Mouse (Mus musculus) yolk sac, embryonic 10.5 days (tissue): Measurements from ENCODE around the gene Sv2c.
"Not testable (repeated sequence)": the region's sequence is repeated elsewhere in the genome, so short reads cannot be mapped to it uniquely, and the experiment has no call there.

Experiments
- DNase-seq: peaks from one replicate; pipeline ENCODE4 v3.0.0-alpha.2; 2017; ENCODE audit warnings: low spot score

The Sv2c gene

DNA sequence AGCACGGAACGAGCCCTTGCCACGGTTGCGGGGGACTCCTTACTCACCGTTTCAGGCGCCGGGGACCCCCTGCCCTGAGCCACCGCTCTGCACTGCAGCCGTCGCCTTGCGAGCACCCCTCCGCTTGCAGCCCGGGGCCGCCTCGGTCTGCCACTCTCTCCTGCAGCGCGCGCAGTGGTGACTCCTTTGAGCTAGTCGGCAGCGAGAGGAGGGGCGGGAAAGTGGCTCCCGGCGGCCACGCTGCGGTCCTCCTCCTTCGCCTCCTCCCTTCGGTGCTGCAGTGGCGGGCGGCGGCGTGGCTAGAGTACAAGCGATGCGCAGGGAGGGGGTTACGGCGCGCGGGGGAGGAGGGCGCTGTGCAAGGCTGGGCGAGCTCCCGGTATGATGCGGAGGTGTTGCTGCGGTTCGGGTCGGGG is at the start of gene Sv2c:
Sv2c (minus strand) TSS at position 177 of the 416 bp plus-strand sequence.
- DNase-seq: peak; percentile 18

DNA sequence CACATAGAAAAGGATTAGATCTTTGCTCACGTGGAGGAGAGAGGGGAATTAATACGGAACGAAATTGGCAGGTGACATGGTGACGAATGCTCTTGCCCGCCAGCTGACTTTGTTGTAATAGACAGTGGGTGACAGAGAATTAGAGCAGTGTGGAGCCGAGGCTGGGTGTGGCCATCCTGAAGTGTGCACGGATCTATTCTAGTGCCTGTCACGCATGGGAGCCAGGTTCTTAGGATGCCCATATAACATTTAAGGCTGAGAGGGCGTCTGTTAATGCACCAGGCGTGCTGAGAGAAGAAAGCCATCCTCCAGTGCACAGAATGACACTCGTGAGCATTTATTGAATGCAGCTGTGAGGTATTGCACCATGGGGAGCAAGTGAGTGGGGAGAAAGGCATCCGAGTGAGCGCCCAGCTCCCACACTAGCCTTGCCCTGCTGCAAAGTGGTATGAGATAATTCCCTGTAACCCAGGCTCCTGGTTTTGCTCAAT is 48.3 kb upstream of the Sv2c start:
- no peak for DNase-seq

GRCm38 (mm10) chr13:96175591-96176212 is 43.3 kb upstream of the Sv2c start:
- no peak for DNase-seq

DNA sequence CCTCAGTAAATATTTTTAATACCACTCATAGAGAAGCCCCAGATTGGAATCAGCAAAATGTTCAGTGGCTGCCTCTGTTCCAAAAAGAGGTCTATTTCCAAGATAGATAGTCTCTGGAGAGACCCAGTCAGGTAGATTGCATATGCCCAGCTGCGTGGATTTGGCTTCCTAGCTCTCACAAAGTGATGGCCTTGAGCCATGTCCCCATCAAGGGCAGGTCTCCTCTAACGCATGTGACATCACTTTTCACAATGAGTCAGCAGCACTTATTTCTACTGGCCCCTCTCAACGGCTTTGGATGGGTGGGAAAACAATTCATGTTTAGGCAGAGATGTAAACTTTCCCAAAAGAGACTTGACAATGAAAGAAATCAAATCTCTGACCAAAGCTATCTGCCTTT is 41.3 kb upstream of the Sv2c start:
- DNase-seq: no peak

- no peak for DNase-seq
These were observed 39.9 kb upstream of the Sv2c start for GRCm38 (mm10) chr13:96172290-96172689.

DNA sequence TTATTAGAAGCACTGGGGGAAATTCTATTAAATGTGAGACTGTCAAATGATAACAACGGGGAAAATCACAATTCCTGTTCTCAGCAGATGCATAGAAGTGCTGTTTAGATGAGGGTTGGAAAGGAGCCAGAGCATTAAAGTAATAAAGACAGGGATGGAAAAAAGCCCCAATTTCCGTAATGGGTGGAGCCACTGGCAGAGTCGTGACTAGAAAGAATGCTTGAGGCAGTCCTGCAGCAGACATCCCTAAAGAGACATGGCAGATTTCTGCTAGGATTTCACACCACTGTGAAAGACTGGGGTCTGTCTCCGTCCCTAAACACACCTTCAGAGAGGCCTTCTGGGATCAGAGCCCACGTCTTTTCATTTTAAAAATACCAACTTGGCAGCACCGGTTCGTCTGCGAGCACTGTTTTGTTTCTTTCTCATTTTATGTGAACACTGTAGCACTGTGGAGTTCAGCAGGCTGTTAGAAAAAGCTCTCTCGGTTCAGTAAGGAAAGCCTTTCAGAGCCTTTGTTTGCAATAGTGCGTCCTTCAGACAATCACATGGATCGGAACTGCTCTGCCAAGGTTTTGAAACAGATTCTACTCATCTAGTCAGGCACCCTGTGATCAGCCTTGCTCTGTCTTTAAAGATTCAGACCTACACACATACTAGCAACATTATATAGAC is 36.8 kb upstream of the Sv2c start:
- DNase-seq: no peak

DNA sequence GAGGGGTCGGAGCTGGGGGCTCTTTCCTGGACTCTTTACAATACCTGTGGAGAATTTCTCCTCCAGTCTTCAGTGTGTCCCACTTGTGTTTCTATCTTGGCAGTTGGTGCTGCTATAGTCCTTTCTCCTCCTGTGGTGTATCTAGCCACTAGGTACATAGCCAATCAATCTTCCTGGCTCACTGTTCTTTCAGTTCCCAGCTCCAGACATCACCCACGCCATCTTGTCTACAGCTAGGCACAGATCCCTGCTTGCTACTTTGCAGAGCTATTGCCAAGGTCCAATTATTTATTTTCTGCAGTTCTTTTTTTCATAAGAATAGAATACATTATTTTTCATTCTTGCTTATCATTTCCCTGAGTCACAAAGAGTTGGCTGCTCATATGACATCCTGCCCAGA is 34.2 kb upstream of the Sv2c start:
- no peak for DNase-seq

DNA sequence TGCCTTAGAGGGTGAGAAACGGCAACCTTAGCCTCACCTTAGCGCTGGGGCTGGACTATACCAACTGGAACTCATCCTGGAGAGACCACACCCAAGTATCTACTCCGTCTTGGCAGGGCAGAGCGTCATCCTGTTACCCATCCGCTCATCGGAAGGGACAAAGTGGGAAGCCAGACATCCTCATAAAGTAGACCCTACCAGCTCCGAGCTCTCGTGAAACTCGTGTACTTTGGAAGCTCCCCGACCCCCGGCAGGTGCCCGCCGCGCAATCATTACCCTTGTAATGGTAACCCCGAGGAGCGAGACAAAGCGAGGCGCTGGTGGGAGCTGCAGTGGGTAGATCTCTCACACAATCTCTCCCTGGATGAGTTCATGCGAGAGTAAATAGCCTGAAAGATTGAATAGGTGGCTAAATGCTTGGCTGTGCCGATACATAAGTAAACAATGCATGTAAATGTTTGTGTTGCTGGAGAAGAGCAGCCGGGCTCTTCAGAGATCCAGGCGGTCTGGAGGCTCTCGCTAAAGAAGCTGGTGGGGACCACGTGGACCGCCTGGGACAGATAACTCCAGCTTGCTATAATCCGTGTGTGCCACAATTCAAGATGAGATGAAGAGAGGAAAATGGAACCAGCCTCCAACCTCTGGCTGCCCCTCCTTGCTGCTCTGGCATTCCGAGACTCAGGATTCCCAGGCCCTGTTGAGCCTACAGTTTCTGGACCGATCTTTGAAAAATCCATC is 1.2 kb upstream of the Sv2c start:
- no peak for DNase-seq

- no peak for DNase-seq
These were observed 456 bp upstream of the Sv2c start for GRCm38 (mm10) chr13:96132833-96133232.

DNA sequence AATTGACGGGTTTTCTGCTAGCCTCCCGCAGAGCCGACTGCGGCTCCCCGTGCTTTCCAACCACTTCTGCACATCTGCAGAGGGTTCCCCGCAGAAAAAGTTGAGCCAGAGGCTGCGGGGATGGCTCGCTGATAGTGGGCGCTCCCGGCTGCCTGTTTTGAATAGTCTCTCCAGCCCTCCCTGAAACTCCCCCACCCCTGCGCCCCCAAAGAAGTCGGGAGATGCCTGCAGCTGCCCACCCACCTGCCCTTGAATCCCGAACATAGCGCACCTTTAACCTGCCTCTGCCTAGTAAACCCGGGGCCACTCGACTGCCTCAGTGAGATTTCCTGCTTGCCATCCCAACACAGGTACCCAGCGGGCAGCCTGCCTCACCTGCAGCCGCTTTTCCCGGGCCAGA is 466 bp downstream of the Sv2c start:
- DNase-seq: no peak

DNA sequence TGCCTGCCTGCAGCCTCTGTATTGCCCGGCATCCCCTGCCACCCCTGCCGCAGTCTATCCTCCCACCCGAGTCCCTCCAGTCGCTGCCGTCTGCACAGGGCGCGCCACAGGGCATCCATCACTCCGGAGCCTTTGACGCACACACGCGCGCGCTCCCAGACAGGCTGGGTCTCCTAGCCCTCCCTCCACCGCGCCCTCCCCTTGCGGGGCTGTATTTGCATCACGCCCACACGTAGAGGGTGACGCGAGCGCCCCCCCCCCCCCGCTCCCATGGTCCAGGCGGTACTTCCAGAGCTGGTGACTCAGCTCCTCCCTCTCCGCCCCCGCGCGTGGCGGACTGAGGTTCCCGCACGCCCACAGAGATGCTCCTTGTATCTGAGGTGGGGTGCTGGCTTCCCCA is 1.3 kb downstream of the Sv2c start:
- DNase-seq: peak; percentile 10

DNA sequence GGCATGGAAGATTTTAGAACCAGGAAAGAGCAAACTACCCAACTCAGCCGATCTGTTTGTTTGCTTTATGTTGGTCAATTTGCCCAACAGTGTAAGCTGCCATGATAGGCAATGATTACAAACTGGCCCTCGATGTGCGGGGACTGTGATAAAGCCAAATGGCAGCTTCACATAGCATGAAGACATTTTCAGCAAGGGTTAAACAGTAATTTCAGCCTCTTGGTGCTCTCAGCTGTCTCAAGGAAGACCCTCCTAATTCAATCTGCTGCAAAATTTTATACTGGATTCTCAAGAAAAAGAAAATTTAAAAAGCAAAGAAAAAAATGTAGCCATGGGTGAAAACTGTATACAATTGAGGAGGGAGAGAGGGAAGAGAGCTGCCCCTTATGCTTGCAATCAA is 3.3 kb downstream of the Sv2c start:
- DNase-seq: no peak

- DNase-seq: no peak
These were observed 5.7 kb downstream of the Sv2c start for GRCm38 (mm10) chr13:96126669-96127068.

GRCm38 (mm10) chr13:96125011-96125410 is 7.4 kb downstream of the Sv2c start:
- DNase-seq: no peak

DNA sequence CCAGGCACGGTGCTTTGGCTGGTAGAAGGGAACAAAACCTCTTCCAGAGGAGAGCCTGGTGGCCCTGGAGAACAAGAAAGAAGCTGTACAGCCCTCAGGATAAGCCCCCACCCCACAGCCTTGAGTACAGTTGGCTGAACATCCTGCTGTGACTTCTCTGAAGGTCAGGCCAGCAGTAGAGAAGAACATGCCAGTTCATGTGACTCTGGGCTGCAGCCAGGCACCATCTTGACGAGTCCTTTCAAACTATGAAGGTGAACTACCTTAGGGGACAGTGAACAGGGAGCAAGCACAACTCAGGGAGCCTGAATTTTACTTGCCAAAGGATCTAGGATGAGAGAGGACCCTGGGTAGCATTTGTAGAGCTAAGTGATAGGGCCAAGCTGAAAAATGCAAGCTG is 19.7 kb downstream of the Sv2c start:
- DNase-seq: no peak

- DNase-seq: no peak
These were observed 21.6 kb downstream of the Sv2c start for GRCm38 (mm10) chr13:96110767-96111166.

DNA sequence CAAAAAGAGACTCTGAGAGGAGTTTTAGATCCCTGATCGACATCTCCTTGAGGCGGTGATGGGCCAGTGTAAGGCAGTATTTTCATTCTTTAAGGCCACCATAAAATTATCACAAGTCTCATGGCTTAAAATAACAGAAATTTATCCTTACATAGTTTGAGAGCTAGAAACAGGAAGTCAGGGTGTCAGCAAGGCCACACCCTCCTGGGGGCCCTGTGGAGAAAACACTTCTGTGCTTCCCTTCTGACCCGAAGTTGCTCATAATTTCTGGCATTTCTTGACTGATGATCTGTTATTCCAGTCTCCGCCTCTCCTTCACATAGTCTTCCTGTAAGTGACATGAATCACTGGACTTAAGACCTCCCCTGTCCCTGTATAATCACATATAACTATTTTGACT is 26.0 kb downstream of the Sv2c start:
- no peak for DNase-seq

DNA sequence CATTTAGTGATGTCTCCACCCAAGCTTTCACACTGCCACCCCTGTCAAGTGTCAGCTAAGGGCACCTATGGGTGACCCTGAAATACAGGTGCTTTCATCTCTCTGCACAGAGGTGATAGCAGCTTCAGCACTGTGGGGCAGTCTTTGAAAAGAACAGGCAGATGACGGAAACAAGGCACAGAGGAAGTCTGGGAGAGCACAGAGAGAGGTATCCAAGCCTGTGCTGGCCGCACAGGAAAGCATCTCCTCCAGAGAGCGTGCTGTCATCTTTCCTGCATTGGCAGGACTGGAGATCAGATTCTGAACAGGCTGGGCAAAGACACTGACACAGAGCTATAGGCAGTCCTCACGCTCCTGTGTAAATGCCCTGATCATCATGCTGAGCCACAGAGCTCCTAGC is 41.4 kb downstream of the Sv2c start:
- DNase-seq: no peak

- DNase-seq: no peak
These were observed 46.6 kb downstream of the Sv2c start for GRCm38 (mm10) chr13:96085581-96086302.

- not testable (repeated sequence) for DNase-seq
These were observed 50.6 kb downstream of the Sv2c start, which contains the start of gene Gm17190 for GRCm38 (mm10) chr13:96081754-96082153. Gene Gm17190 (plus strand): TSS chr13:96082054.

DNA sequence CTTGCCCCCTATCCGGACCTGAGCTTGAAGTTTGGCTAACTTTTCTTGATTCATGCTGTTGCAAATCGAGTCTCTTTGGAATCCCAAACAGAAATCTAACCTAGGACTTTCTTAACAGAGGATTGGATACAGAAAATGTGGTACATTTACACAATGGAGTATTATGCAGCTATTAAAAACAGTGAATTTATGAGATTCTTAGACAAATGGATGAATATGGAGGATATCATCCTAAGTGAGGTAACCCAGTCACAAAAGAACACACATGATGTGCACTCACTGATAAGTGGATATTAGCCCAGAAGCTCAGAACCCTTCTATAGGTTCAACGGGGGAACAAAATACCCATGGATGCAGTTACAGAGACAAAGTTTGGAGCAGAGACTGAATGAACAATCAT is 51.1 kb downstream of the Sv2c start, which contains the start of gene Gm20075:
Gm20075 (minus strand) TSS at position 101 of the 400 bp plus-strand sequence.
- not testable (repeated sequence) for DNase-seq

- no peak for DNase-seq
These were observed 58.8 kb downstream of the Sv2c start for GRCm38 (mm10) chr13:96073555-96073954.
